Mouse (Mus musculus) cerebellum, adult 2 months (tissue): Measurements from ENCODE around the gene Yeats4.

Experiments used
- CTCF ChIP-seq: fragments of 200-500 bp; IDR thresholded peaks from 2 replicates; pipeline ENCODE4 v1.5.1; 2011; ENCODE audit warnings: low read depth, mild to moderate bottlenecking, control low read depth, low read length, moderate library complexity, borderline replicate concordance; ENCODE audit not compliant: insufficient read depth
- POLR2A ChIP-seq: fragments of 200-500 bp; IDR thresholded peaks from 2 replicates; pipeline ENCODE4 v1.6.1; 2011; ENCODE audit warnings: low read length, control low read depth, borderline replicate concordance; ENCODE audit not compliant: insufficient read depth

GRCm38 (mm10) chr10:117173566-117174438 lies 50.5 kb downstream of the Yeats4 start:
- TF ChIP-seq CTCF (no peak), POLR2A (no peak)
